Mouse (Mus musculus) layer of hippocampus, adult 2 months (tissue): Measurements from ENCODE around the gene Adamtsl3. TPM values are rescaled to one million over a fixed set of nuclear protein-coding genes. Genes with fewer than 3 reads are reported as not detected.
A peak's percentile ranks its signal among the peaks of the same experiment; 100 is the strongest.

Experiments used
- DNase-seq, 2 experiments: peaks; one replicate each; pipeline ENCODE4 v3.0.0; 2022; ENCODE audit warnings: low spot score in 2 of 2
- H3K27ac ChIP-seq: fragments of 200-600 bp; 2 replicates; pipeline ENCODE4 v1.8.1; 2022
- H3K4me3 ChIP-seq: fragments of 200-600 bp; 2 replicates; pipeline ENCODE4 v1.8.1; 2022; ENCODE audit warnings: mild to moderate bottlenecking
- CTCF ChIP-seq: fragments of 200-600 bp; conservative IDR thresholded peaks from 2 replicates; pipeline ENCODE4 v1.8.1; 2022; ENCODE audit warnings: antibody characterized with exemption, mild to moderate bottlenecking, moderate library complexity
- total RNA-seq, 2 experiments: library from RNA; stranded (reverse); gene quantifications; 2 replicates each; pipeline ENCODE4 v1.2.3; 2021

Gene Adamtsl3
- total RNA-seq, 2 experiments from 2014 or later = 1.4 to 1.7 TPM

GRCm38 (mm10) chr7:82582534-82582933, 247.0 kb downstream of the Adamtsl3 start:
- no peak for TF ChIP-seq CTCF
- no peak for DNase-seq
- Histone ChIP-seq H3K27ac (peak overlapping the region; percentile 29; the same call in 1 of the 2 replicates), H3K4me3 (no peak overlapping the region)

GRCm38 (mm10) chr7:82590931-82591330, 255.4 kb downstream of the Adamtsl3 start:
- TF ChIP-seq CTCF = no peak
- no peak overlapping the region for H3K27ac ChIP-seq
- DNase-seq = no peak
- H3K4me3 ChIP-seq = no peak overlapping the region

GRCm38 (mm10) chr7:82602008-82602407, 266.5 kb downstream of the Adamtsl3 start:
- Histone ChIP-seq H3K4me3 (no peak overlapping the region), H3K27ac (no peak overlapping the region)
- TF ChIP-seq CTCF = no peak
- DNase-seq = no peak

DNA sequence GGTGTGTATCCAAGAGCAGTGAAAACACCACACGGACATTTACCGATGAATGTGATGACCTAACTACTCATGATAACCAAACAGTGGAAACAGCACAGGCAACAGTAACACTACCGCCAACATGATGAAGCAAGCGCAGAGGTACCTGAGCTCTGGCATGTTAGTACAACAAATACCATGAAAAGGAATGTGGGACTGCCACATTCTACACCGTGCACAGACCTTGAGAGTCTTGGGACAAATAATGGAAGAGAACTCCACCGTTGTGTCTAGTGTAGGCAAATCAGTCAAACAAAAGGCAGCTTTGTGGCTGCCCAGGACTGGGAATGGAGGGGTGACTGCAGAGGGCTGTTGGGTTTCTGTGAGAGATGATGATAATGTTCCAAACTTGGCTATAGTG, 269.9 kb downstream of the Adamtsl3 start:
- H3K4me3 ChIP-seq = no peak overlapping the region
- DNase-seq = no peak
- TF ChIP-seq CTCF = no peak

DNA sequence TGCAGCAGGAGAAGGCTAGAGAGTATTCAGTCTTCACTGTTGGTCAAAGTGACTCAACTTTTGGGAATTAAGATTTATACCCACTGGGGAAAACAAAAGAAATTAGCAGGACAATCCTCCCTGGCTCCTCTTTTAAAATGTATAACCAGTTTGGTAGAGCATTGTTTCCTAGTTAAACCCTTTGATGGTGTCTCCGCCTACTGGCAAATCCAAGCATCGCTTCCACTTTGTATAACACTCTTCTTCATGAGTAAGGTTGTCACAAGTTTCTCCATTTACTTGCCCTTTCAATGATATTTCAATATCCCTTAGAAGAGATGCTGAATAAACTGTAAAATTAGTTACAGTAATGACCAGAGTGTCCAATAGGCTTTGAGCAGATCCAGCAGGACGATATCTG, 274.1 kb downstream of the Adamtsl3 start:
- peak in 1 of 2 experiments; percentile 30 for DNase-seq
- TF ChIP-seq CTCF = peak; percentile 77
- Histone ChIP-seq H3K27ac (no peak overlapping the region), H3K4me3 (no peak overlapping the region)

More for the DNA sequence above, 269.9 kb downstream of the Adamtsl3 start:
- no peak overlapping the region for H3K27ac ChIP-seq

DNA sequence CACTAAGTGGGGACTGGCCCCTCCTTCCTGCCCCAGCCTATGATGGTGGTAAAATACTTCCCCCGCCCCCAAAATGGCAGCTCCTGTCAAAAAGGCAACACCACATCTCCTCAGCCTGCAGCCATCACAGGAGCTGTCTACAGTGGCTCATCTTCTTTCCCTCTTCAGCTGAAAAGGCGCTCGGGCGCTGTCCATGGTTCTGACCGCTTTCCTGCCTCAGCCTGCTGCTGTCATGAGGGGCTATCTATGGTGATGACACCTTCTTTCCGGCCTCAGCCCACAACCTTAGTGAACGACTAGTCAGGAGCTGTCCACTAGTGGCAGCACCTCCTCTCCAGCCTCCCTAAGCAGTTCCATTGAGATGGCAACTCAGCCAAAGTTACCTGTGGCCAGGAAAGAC, 289.8 kb downstream of the Adamtsl3 start:
- no peak for DNase-seq
- Histone ChIP-seq H3K27ac (no peak overlapping the region), H3K4me3 (no peak overlapping the region)
- TF ChIP-seq CTCF = no peak

- no peak for DNase-seq
- Histone ChIP-seq H3K27ac (no peak overlapping the region), H3K4me3 (no peak overlapping the region)
- no peak for TF ChIP-seq CTCF
These were observed 311.7 kb downstream of the Adamtsl3 start for GRCm38 (mm10) chr7:82647183-82647582.

DNA sequence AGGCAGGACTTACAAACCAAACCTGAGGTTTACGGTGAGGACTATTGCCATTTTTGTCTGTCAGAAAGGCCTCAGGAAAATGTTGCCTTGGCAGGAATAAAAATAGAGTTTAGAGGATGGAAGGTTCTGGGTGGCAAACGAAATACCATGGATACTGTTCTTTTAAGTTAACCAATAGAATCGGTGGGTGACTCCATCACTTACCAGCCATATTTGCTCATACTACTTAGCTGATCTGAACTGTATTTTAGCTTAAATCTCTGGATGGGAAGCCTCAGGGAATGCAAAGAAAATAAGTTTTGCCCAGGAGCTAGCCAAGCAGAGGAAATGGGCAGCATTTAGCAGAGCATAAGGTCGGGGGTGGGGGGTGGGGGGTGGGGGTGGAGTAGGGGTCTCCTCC, 312.4 kb downstream of the Adamtsl3 start:
- peak overlapping the region; percentile 81; the same call in 1 of the 2 replicates for H3K27ac ChIP-seq
- no peak for DNase-seq
- no peak for TF ChIP-seq CTCF
- peak overlapping the region; percentile 91 for H3K4me3 ChIP-seq

GRCm38 (mm10) chr7:82648353-82649080, 313.0 kb downstream of the Adamtsl3 start, which contains the start of the genes Saxo2 and Efl1:
Gene Saxo2 (minus strand): TSS chr7:82648528.
Gene Efl1 (plus strand): TSS chr7:82648614.
- DNase-seq = peak; percentile 95 to 96
- H3K27ac ChIP-seq = peak within 1 kb of the TSS; percentile 81
- no peak for TF ChIP-seq CTCF
- peak within 1 kb of the TSS; percentile 91 for H3K4me3 ChIP-seq

DNA sequence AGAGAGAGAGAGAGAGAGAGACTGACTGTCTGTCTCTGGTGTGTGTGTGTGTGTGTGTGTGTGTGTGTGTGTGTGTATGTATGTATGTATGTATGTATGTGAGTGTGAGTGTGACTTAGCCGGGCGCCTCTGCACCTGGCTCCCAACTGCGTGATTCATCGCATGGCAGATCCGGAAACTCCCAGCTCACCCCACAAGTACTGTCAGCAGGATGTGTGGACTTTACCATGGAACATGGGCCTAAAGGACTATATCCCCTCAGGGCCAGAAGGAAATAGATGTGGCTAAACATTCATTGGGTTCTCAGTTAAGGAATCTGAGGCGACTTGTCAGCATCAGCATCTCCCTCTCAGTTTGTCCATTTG, 313.6 kb downstream of the Adamtsl3 start:
- Histone ChIP-seq H3K4me3 (peak overlapping the region; percentile 91), H3K27ac (peak overlapping the region; percentile 36; the same call in 1 of the 2 replicates)
- DNase-seq = no peak
- no peak for TF ChIP-seq CTCF

Other genes starting within 250 kb of the Adamtsl3 start
- 10 to 100 TPM; 41.9 to 42.0 TPM for gene Sh3gl3, start 161.9 kb upstream of the Adamtsl3 start, total RNA-seq